Mouse (Mus musculus) 3134 (cell line): ENCODE data around the gene Rusc1.

Source experiments
- DNase-seq: peaks from one replicate; pipeline ENCODE4 v3.0.0-alpha.2; 2011; ENCODE audit warnings: low spot score; ENCODE audit not compliant: insufficient read length; ENCODE audit errors: extremely low read depth

The Rusc1 gene

GRCm38 (mm10) chr3:89093175-89093574 is at the start of gene Rusc1:
Rusc1 (minus strand) TSS chr3:89093311.
- peak; percentile 46 for DNase-seq

GRCm38 (mm10) chr3:89136365-89136764 is 43.3 kb upstream of the Rusc1 start:
- no peak for DNase-seq

DNA sequence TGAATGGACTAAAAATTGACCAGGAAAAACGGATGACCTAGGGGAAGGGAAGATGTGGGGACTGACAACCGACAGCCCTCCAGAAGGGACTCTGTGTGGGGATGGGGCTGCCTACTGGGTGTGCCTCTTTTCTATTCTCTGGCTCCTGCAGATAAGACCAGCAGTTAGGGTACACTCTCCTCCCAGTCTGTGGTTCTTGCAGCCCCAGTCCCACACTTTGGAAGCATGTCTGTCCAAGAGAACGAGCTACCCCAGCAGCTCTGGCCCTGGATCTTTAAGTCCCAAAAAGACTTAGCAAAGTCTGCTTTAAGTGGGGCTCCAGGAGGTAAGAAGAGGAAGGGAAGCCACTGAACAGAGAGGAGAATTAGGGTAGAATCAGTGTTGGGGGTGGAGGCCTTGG is 42.8 kb upstream of the Rusc1 start, which contains the start of gene Pklr:
Pklr (plus strand) TSS at position 185 of the 400 bp plus-strand sequence.
- no peak for DNase-seq

- no peak for DNase-seq
These were observed 40.6 kb upstream of the Rusc1 start for GRCm38 (mm10) chr3:89133752-89134151.

DNA sequence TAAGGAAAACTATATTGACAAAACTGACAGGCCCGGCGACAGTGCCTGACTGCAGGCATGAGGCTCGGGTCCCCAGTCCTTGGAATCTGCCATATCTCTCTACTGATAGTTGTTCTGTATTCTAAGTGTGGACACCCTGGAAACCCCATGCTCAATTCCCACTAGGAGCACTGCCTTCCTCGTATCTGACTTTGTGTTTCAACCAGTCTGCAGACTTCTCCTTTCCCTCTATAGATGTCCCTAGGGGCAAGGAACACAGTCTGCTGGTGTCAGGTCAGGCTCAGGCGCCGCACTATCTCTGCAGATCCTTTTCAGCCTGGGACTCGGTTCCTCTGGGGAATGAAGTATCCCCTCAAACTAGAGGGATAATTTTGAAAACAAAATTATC is 39.9 kb upstream of the Rusc1 start:
- no peak for DNase-seq

GRCm38 (mm10) chr3:89132285-89133062 is 39.4 kb upstream of the Rusc1 start:
- DNase-seq: no peak

DNA sequence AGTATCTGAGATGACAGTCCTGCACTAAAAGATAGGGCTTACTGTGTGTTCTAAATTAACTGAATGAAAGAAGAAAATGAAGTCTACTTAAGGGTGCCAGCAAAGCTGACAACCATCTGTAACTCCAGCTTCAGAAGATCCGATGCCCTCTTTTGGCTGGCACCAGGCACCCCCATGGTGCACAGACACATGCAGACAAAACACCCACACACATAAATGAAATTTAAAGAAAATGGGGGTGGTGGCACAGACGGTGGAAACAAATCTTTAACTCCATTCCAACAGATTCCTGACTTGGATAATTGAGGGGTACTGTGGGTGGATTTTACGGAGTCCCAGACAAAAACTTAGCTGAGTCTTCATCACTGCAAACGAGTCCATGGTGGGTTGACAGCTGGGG is 38.7 kb upstream of the Rusc1 start:
- no peak for DNase-seq

DNA sequence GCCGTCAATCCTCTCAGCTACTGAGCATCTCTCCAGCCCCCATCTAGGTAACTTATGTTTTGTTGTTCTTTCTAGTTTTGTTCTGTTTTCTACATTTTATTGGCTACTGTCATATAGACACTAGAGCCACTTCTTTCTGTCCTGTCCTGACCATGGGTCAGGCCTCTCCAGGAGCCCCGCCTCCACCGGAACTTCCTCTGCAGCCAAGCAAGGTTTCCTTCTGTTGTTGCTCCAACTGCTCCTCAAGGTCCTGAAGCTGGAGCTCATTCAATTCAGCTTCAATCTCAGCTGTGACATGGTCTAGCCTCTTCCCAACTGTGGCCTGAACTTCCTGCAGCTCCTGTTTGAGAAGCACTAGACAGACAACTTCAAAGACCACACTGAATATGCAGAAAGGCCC is 36.8 kb upstream of the Rusc1 start:
- DNase-seq: no peak

- no peak for DNase-seq
These were observed 32.9 kb upstream of the Rusc1 start for GRCm38 (mm10) chr3:89125981-89126380.

DNA sequence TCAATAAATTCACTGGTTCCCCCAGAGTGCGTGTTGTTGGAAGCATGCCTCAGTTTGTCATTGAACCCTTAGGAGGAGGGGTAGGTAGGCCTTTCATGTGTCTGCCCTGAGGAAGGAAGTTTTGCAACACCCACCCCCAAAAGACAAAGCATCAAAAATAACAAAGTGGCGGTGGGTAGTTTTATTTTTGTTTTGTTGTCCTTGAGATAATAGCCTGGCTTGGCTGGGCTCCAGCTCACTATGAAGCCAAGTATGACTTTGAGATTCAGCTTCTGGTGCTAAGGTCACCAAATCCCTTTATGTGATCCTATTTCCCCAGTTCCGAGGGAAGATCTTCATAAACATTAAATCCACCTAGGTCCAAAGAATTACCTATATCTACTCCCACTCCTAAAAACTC is 31.1 kb upstream of the Rusc1 start:
- no peak for DNase-seq

DNA sequence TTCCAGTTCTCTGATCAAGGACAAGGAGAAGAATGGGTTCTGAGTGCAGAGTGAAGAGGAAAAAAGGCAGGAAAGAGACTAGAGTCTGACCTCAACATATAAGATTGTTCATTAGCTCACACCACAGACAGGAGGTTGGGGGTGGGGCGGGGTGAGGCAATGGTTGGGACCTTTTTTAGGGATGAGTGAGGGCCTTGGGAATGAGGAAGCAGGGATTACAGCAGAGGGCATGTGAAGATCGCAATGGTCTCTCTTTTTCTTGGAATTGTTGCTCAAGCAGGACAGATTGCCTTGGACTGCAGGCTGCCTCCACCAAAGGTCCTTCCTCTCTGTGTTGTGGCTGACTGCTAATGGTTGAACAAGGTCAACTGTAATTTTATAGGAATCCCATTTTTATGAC is 30.2 kb upstream of the Rusc1 start:
- DNase-seq: peak; percentile 32

DNA sequence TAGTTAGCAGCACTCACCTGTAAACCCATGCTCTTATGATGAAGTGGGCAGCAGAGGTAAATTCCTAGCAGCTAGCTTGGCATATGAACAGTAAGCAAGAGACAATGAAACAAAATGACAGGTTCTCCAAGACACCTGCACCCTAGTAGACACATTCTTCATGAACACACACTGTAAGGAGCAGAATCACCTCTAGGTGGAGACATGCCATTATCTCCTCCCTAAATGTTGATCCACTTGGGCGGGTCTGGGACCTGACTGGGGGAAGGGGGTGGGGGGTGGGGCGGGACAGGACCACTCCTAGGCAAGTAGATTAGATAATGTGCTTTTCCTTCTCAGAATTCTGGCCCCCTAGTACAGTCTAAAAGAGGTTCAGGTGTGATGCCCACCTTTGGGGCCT is 22.4 kb upstream of the Rusc1 start:
- DNase-seq: no peak

GRCm38 (mm10) chr3:89113058-89113457 is 19.9 kb upstream of the Rusc1 start:
- DNase-seq: no peak

GRCm38 (mm10) chr3:89108146-89108545 is 15.0 kb upstream of the Rusc1 start:
- DNase-seq: no peak

DNA sequence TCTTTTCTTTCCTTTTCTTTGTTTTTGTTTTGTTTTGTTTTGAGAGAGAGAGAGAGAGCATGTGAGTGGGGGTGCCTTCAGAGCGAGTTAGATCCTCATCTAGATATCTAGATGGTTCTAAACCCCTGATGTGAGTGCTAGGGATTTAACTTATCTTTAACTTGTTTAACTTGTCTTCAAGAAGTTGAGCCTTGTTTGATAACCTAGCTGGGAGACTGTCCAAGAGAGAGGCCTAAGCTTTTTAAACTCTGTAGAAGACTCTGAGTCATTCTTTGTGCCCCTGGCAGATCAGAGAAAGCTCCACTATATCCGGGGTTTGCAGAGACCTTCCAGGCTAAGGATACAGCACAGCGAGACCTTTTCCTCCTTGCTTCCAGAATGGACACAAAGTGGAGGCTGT is 14.4 kb upstream of the Rusc1 start:
- no peak for DNase-seq

DNA sequence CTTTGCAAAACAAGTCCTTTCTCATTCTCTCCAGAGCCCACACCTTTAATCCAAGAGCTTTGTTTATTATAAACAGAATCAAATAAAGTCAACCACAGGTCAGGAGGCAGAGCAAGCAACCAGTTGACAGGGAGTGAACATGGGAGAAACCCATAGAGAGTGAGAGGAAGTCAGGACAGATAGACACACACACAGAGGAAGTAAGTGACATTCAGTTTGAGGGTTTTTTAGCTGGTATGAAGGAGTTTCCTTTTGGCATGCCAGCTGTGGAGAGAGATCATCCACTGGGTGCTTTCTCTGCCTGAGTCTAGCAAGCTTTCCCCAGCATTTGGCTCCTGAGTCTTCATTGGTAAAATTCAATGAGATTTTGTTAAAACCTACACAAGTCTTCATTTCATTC is 13.8 kb upstream of the Rusc1 start:
- DNase-seq: no peak

- no peak for DNase-seq
These were observed 10.1 kb upstream of the Rusc1 start for GRCm38 (mm10) chr3:89103291-89103595.

DNA sequence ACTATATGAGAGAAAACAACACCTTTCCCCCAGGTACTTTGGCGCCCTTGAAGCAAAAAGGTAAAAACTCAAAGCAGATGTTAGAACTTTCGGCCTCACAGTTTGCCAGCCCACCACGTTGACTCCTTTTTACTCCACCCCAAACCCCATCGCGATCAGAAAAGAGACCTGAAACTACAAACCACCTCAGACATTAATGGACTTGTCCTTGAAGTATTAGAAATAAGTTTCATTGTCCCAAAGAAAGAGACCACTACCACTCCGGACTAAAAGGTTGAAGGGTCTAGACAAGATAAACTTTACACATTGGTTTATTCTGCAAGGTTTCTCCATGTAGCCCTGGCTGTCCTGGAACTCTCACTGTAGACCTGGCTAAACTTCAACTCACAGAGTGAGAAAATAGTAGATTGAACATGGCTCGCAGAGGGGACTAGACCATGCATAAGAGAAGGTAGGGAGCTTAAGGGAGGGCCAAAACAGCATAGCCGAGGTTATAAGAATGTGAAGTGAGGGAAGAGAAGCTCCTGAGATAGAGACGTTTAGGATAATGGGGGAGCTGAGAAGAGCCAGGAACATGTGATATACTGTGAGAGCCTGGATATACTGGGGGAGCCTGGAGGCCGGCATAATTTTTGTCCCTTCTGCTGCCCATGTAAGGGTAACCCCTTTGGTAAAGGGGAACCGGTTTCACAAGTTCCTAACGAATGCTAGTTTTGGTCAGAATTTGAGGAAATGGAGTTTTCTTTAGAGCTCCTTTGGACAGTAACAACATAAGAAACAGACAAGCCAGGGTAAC is 9.6 kb upstream of the Rusc1 start:
- no peak for DNase-seq

GRCm38 (mm10) chr3:89101812-89102494 is 8.8 kb upstream of the Rusc1 start, which contains the start of gene Fdps:
Fdps (minus strand) TSS chr3:89101959.
- peak; percentile 93 for DNase-seq

- DNase-seq: peak; percentile 87
These were observed 8.3 kb upstream of the Rusc1 start for GRCm38 (mm10) chr3:89101459-89101811.

GRCm38 (mm10) chr3:89100811-89101210 is 7.7 kb upstream of the Rusc1 start, which contains the start of gene Gm43738:
Gm43738 (minus strand) TSS chr3:89101099.
- no peak for DNase-seq

DNA sequence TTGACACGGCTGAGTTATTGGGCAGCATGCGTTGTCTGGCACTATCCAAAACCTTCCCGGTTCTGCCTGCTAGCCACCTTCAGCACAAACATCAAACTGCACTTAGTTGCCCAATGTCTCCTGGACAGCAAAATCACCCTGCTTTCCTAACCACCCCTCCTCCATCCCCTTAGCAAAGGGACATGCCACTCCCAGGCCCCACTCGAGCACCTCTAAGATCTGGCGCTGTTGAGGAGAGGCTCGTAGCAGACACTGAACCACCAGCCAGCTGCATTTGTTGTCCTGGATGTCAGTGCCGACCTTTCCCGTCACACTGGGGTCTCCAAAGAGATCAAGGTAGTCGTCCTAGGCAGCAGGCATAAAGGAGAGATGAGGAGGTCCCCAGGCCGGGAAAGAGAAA is 910 bp upstream of the Rusc1 start:
- DNase-seq: no peak
